Mouse (Mus musculus) thymus, adult 2 months (tissue): Measurements from ENCODE around the gene Trpc4. TPM values are rescaled to one million over a fixed set of nuclear protein-coding genes. Genes with fewer than 3 reads are reported as not detected.

Experiments used
- DNase-seq: peaks from one replicate; pipeline ENCODE4 v3.0.0; 2021
- H3K27ac ChIP-seq: fragments of 200-500 bp; 2 replicates; pipeline ENCODE4 v1.5.1; 2012; ENCODE audit warnings: low read length, control low read depth; ENCODE audit not compliant: control insufficient read depth, insufficient read depth
- H3K27me3 ChIP-seq: fragments of 200-500 bp; 2 replicates; pipeline ENCODE4 v1.6.1; 2012; ENCODE audit warnings: mild to moderate bottlenecking, low read length, moderate library complexity, mixed read lengths; ENCODE audit not compliant: control insufficient read depth, insufficient read depth
- H3K36me3 ChIP-seq: fragments of 200-500 bp; 2 replicates; pipeline ENCODE4 v1.6.1; 2012; ENCODE audit warnings: mild to moderate bottlenecking, low read length, moderate library complexity; ENCODE audit not compliant: control insufficient read depth, insufficient read depth
- H3K4me1 ChIP-seq: fragments of 200-500 bp; replicated peaks from 2 replicates; pipeline ENCODE4 v1.6.1; 2012; ENCODE audit warnings: low read length; ENCODE audit not compliant: control insufficient read depth, insufficient read depth
- H3K4me3 ChIP-seq: fragments of 200-500 bp; 2 replicates; pipeline ENCODE4 v1.5.1; 2012; ENCODE audit warnings: mild to moderate bottlenecking, low read length, control low read depth, moderate library complexity; ENCODE audit not compliant: control insufficient read depth, insufficient read depth
- CTCF ChIP-seq: fragments of 200-500 bp; IDR thresholded peaks from 2 replicates; pipeline ENCODE4 v1.5.1; 2012; ENCODE audit warnings: mild to moderate bottlenecking, control low read depth, low read length, moderate library complexity, borderline replicate concordance; ENCODE audit not compliant: control insufficient read depth, poor library complexity, insufficient read depth; ENCODE audit errors: extremely low read depth
- POLR2A ChIP-seq: fragments of 200-500 bp; IDR thresholded peaks from 2 replicates; pipeline ENCODE4 v1.6.1; 2012; ENCODE audit warnings: mild to moderate bottlenecking, low read length, control low read depth, moderate library complexity; ENCODE audit not compliant: control insufficient read depth, poor library complexity, insufficient read depth; ENCODE audit errors: extremely low read depth
- WGBS: fragments of 180-500 bp; shearing (Covaris S2); methylation state at CpG from one replicate; pipeline ENCODE4 v1.1.7; 2018; 5-methylcytosine and 5-hydroxymethylcytosine counted together
- polyA plus RNA-seq: library from polyadenylated mRNA; depleted of rRNA; stranded (reverse); fragments of >200 nt; gene quantifications from 2 replicates; pipeline ENCODE4 v1.2.3, GENCODE M21; 2012; rRNA removed

Trpc4 gene
- not detected in 2 replicates for polyA plus RNA-seq

- Histone ChIP-seq H3K36me3 (no peaks in the 10 kb centered on the region), H3K4me3 (no peak within 1 kb of the TSS), H3K27ac (no peak within 1 kb of the TSS), H3K4me1 (no peaks in the 10 kb centered on the region), H3K27me3 (no peaks in the 10 kb centered on the region; the same call in 1 of the 2 replicates)
- no peak for TF ChIP-seq CTCF
- no peak for TF ChIP-seq POLR2A
- WGBS, result 6% methylated on average over 36 of the region's 36 CpGs
- no peak for DNase-seq
These were observed at the start of gene Trpc4 for GRCm38 (mm10) chr3:54155639-54156315. Gene Trpc4 (plus strand): TSS chr3:54156035.

GRCm38 (mm10) chr3:54111489-54111888 is 44.3 kb upstream of the Trpc4 start:
- 61% methylated on average over 9 of the region's 9 CpGs for WGBS
- Histone ChIP-seq H3K27ac (no peak overlapping the region), H3K4me3 (no peak overlapping the region), H3K27me3 (no peaks in the 10 kb centered on the region), H3K4me1 (no peaks in the 10 kb centered on the region), H3K36me3 (no peaks in the 10 kb centered on the region)
- TF ChIP-seq POLR2A, result no peak
- no peak for TF ChIP-seq CTCF
- no peak for DNase-seq

- Histone ChIP-seq H3K36me3 (no peaks in the 10 kb centered on the region), H3K27me3 (no peaks in the 10 kb centered on the region), H3K4me1 (no peaks in the 10 kb centered on the region), H3K4me3 (no peak overlapping the region), H3K27ac (no peak overlapping the region)
- DNase-seq, result no peak
- 86% methylated on average over 5 of the region's 5 CpGs for WGBS
- TF ChIP-seq POLR2A (no peak), CTCF (no peak)
These were observed 20.5 kb upstream of the Trpc4 start for GRCm38 (mm10) chr3:54135376-54135775.

GRCm38 (mm10) chr3:54141376-54141775 is 14.5 kb upstream of the Trpc4 start:
- Histone ChIP-seq H3K4me1 (no peaks in the 10 kb centered on the region), H3K36me3 (no peaks in the 10 kb centered on the region), H3K27me3 (no peaks in the 10 kb centered on the region), H3K4me3 (no peak overlapping the region), H3K27ac (no peak overlapping the region)
- no peak for DNase-seq
- no peak for TF ChIP-seq POLR2A
- TF ChIP-seq CTCF, result no peak
- 98% methylated on average over 2 of the region's 2 CpGs for WGBS

GRCm38 (mm10) chr3:54154844-54155638 is 794 bp upstream of the Trpc4 start:
- Histone ChIP-seq H3K4me3 (no peak overlapping the region), H3K4me1 (no peaks in the 10 kb centered on the region), H3K27ac (no peak overlapping the region), H3K36me3 (no peaks in the 10 kb centered on the region), H3K27me3 (no peaks in the 10 kb centered on the region; the same call in 1 of the 2 replicates)
- 14% methylated on average over 16 of the region's 16 CpGs for WGBS
- DNase-seq, result no peak
- TF ChIP-seq CTCF, result no peak
- TF ChIP-seq POLR2A, result no peak

- Histone ChIP-seq H3K36me3 (no peaks in the 10 kb centered on the region), H3K27me3 (no peaks in the 10 kb centered on the region; the same call in 1 of the 2 replicates), H3K4me3 (no peak overlapping the region), H3K27ac (no peak overlapping the region), H3K4me1 (no peaks in the 10 kb centered on the region)
- TF ChIP-seq CTCF (no peak), POLR2A (no peak)
- WGBS, result 5% methylated on average over 28 of the region's 28 CpGs
- no peak for DNase-seq
These were observed 623 bp downstream of the Trpc4 start for GRCm38 (mm10) chr3:54156316-54157000.
